Mouse (Mus musculus): Measurements from ENCODE around the gene Usp18. TPM values are rescaled to one million over a fixed set of nuclear protein-coding genes. Genes with fewer than 3 reads are reported as not detected.

Usp18 gene
- polyA plus RNA-seq, 1 experiment from 2014 or later: 6.1 TPM

DNA sequence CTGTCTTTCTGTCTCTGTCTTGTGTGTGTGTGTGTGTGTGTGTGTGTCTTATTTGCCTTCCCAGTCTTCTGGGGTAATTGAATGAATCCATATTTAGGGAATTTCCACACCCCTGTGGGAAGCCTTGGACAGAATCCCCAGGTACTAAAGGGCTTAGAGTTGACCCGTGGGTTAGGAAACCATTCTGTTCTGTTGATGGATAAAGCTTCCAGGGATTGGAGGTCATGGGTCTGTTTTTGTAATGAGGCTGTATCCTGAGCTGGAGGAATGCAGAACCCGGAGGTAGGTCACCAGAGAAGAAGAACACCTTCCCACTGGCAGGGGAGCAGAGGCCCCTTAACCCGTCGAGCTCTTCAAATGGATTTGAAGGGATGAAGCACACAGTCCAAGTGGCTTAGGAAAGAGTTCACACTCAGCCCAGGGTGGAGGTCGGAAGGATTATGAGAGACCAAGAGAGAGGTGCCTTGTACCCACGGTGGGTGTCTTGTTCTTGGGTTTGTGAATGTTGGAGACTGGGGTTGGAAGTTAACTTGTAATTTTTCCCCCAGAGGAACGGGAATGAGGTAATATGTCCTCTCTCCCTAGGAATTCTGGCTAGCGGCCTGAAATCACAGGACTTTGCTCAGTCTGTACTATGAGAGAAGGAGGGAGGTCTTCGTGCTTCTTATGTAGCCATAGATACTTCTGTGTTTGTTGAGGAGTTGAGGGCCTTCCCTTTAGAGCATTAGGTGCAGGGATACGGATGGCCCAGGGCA, 57.9 kb downstream of the Usp18 start:
- no peak for ATAC-seq (replicated peaks; ENCODE audit: extremely low read depth, insufficient read depth, low FRiP score)
- Histone ChIP-seq H3K36me3 (ENCODE audit: control insufficient read depth, insufficient read depth) (no peaks in the 10 kb centered on the region), H3K9ac (ENCODE audit: low read length) (no peak overlapping the region), H3K27me3 (ENCODE audit: control insufficient read depth, insufficient read depth, low read length) (no peaks in the 10 kb centered on the region), H3K27ac (ENCODE audit: low read length) (no peak overlapping the region), H3K4me2 (ENCODE audit: low read depth, low read length) (no peak overlapping the region), H3K4me1 (ENCODE audit: control insufficient read depth, insufficient read depth, low read length) (peaks cover 10% of the 10 kb centered on the region), H3K9me3 (replicated peaks; ENCODE audit: control insufficient read depth, low read length) (no peaks in the 10 kb centered on the region), H3K4me3 (ENCODE audit: low read length) (no peak overlapping the region)
- 63% methylated on average over 10 of the region's 10 CpGs for WGBS

DNA sequence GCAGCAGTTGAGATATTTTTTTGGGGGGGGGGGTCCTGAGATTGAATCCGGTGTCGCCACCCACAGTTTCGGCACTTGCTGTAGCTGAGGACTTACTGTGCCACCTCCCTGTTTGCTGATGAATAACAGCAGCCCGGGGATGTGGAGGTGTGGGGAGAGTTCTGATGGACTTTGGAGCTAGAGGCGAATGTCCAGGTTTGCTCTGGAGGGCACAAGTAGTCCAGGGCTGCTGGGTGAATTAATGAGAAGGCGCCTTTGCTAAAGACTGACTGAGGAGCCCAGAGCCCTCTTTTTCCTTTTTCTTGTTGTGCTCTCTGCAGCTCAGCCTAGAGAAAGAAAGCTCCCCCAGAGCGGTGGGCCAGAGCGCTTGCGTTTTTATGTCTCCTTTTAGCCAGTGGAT, 58.9 kb downstream of the Usp18 start:
- H3K27me3 ChIP-seq (ENCODE audit: control insufficient read depth, insufficient read depth, low read length): no peaks in the 10 kb centered on the region
- no peak overlapping the region for H3K9ac ChIP-seq (ENCODE audit: low read length)
- no peaks in the 10 kb centered on the region for H3K36me3 ChIP-seq (ENCODE audit: control insufficient read depth, insufficient read depth)
- no peak overlapping the region for H3K4me2 ChIP-seq (ENCODE audit: low read depth, low read length)
- H3K27ac ChIP-seq (ENCODE audit: low read length): no peak overlapping the region
- ATAC-seq (replicated peaks; ENCODE audit: extremely low read depth, insufficient read depth, low FRiP score): no peak
- H3K4me3 ChIP-seq (ENCODE audit: low read length): no peak overlapping the region
- no peaks in the 10 kb centered on the region for H3K9me3 ChIP-seq (replicated peaks; ENCODE audit: control insufficient read depth, low read length)
- peaks cover 9% of the 10 kb centered on the region for H3K4me1 ChIP-seq (ENCODE audit: control insufficient read depth, insufficient read depth, low read length)
- 77% methylated on average over 9 of the region's 9 CpGs for WGBS

DNA sequence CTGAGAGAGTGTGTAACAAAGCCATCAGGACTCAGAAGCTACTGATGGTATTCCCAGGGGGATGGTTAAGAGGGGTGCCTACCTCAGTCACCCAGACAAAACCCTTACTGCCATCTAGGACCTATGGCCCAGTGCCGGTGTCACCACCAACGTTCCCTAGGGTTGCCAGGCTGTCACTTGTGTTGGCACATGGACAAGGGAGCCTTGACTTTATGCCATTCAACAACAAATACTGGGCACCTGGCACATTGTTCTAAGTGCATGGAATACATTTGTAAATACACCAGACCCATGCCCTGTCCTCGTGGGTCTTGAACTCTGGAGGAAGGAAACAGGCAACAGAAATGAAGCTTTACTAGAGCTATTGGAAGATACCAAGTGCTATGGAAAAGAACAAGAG, 59.9 kb downstream of the Usp18 start:
- Histone ChIP-seq H3K9ac (ENCODE audit: low read length) (no peak overlapping the region), H3K9me3 (replicated peaks; ENCODE audit: control insufficient read depth, low read length) (no peaks in the 10 kb centered on the region), H3K4me2 (ENCODE audit: low read depth, low read length) (no peak overlapping the region), H3K4me3 (ENCODE audit: low read length) (no peak overlapping the region), H3K27me3 (ENCODE audit: control insufficient read depth, insufficient read depth, low read length) (no peaks in the 10 kb centered on the region), H3K27ac (ENCODE audit: low read length) (no peak overlapping the region), H3K4me1 (ENCODE audit: control insufficient read depth, insufficient read depth, low read length) (peaks cover 1% of the 10 kb centered on the region), H3K36me3 (ENCODE audit: control insufficient read depth, insufficient read depth) (no peaks in the 10 kb centered on the region)
- 83% methylated on average over 3 of the region's 3 CpGs for WGBS
- no peak for ATAC-seq (replicated peaks; ENCODE audit: extremely low read depth, insufficient read depth, low FRiP score)

DNA sequence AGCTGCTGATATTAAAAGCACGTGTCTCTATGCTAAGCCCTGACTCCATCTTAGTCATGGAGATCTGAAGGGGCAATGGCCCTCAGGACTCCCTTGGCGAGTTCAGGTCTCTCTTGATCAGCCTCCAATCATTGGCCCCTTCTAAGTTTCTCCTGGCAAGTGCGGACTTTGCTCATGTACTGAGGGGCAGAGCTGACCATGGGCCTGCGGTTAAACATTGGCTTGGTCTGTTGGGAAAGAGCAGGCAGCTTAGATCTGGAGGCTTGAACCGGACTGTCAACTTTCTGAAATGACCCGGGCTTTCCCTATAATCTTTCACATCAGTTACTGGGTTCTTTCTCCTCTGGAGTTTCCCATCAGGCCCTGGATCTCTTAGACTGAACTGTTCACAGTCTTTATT, 65.3 kb downstream of the Usp18 start:
- no peaks in the 10 kb centered on the region for H3K36me3 ChIP-seq (ENCODE audit: control insufficient read depth, insufficient read depth)
- no peak for ATAC-seq (replicated peaks; ENCODE audit: extremely low read depth, insufficient read depth, low FRiP score)
- WGBS: 82% methylated on average over 6 of the region's 6 CpGs

DNA sequence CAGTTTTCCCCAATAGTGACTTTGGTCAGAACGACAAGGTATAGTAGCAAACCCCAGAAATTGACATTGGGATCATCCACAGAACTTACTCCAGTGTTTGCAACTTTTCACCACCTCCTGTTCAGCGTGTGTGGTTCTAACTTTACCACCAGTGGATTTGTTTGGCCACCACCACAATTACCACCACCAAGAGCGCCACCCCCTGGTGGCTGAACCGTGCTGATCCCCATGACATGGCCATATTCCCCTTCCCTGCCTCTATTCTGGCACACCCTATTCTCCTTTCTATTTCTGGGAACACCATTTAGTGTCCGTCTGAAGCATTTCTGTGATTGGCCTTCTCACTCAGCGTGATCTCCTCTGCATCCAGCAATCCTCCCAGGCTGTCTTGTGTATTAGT, 73.4 kb downstream of the Usp18 start:
- no peak overlapping the region for H3K4me3 ChIP-seq (ENCODE audit: low read length)
- no peaks in the 10 kb centered on the region for H3K9me3 ChIP-seq (replicated peaks; ENCODE audit: control insufficient read depth, low read length)
- no peaks in the 10 kb centered on the region for H3K27me3 ChIP-seq (ENCODE audit: control insufficient read depth, insufficient read depth, low read length)
- H3K9ac ChIP-seq (ENCODE audit: low read length): no peak overlapping the region
- H3K36me3 ChIP-seq (ENCODE audit: control insufficient read depth, insufficient read depth): no peaks in the 10 kb centered on the region
- H3K4me1 ChIP-seq (ENCODE audit: control insufficient read depth, insufficient read depth, low read length): no peaks in the 10 kb centered on the region
- ATAC-seq (replicated peaks; ENCODE audit: extremely low read depth, insufficient read depth, low FRiP score): no peak
- H3K4me2 ChIP-seq (ENCODE audit: low read depth, low read length): no peak overlapping the region
- 56% methylated on average over 6 of the region's 6 CpGs for WGBS
- H3K27ac ChIP-seq (ENCODE audit: low read length): no peak overlapping the region

More for the DNA sequence above, 65.3 kb downstream of the Usp18 start:
- H3K4me2 ChIP-seq (ENCODE audit: low read depth, low read length): no peak overlapping the region
- no peak overlapping the region for H3K9ac ChIP-seq (ENCODE audit: low read length)
- H3K9me3 ChIP-seq (replicated peaks; ENCODE audit: control insufficient read depth, low read length): no peaks in the 10 kb centered on the region
- no peaks in the 10 kb centered on the region for H3K4me1 ChIP-seq (ENCODE audit: control insufficient read depth, insufficient read depth, low read length)
- H3K27ac ChIP-seq (ENCODE audit: low read length): no peak overlapping the region
- no peak overlapping the region for H3K4me3 ChIP-seq (ENCODE audit: low read length)
- no peaks in the 10 kb centered on the region for H3K27me3 ChIP-seq (ENCODE audit: control insufficient read depth, insufficient read depth, low read length)

Other genes with a start within 250 kb of the Usp18 start
- gene Mical3, start 114.9 kb upstream of the Usp18 start, polyA plus RNA-seq (2015; fragmentation: Nextera tagmentation; extraction: Ambion mirVana): 27.2 and 30.4 TPM in 2 replicates
- gene Pex26, start 62.2 kb upstream of the Usp18 start, polyA plus RNA-seq (2015; fragmentation: Nextera tagmentation; extraction: Ambion mirVana): 6.7 and 7.6 TPM in 2 replicates
- gene Tuba8, start 35.2 kb upstream of the Usp18 start, polyA plus RNA-seq (2015; fragmentation: Nextera tagmentation; extraction: Ambion mirVana): 1.2 and 2.0 TPM in 2 replicates
- 5.0 and 5.4 TPM in 2 replicates for gene Slc6a13, start 54.3 kb downstream of the Usp18 start, polyA plus RNA-seq (2015; fragmentation: Nextera tagmentation; extraction: Ambion mirVana)
- not detected in 2 replicates for gene Slc6a12, start 97.2 kb downstream of the Usp18 start, polyA plus RNA-seq (2015; fragmentation: Nextera tagmentation; extraction: Ambion mirVana)
- gene Iqsec3, start 227.8 kb downstream of the Usp18 start, polyA plus RNA-seq (2015; fragmentation: Nextera tagmentation; extraction: Ambion mirVana): 0.02 TPM in 1 of 2 replicates, not detected in the other

All from heart, embryonic 16.5 days (tissue).